Mouse (Mus musculus) intestine, embryonic 15.5 days (tissue): ENCODE measurements at regions not wholly inside any gene's neighbourhood (a gene's known extent, or its start where the extent isn't known, plus 50 kb on each side); places are given as distances from the start of the nearest gene placed in this dataset.

Experiments
- ATAC-seq: fragments of 200-750 bp; cut with Nextera tagmentation; 2 replicates; pipeline ENCODE4 v1.8.0; 2017; ENCODE audit warnings: moderate TSS enrichment, moderate library complexity
- H3K27ac ChIP-seq: fragments of 300-500 bp; sonication (generic); 2 replicates; pipeline ENCODE4 v1.5.1; 2015; ENCODE audit warnings: mild to moderate bottlenecking, inconsistent platforms
- H3K27me3 ChIP-seq: fragments of 300-500 bp; sonication (generic); replicated peaks from 2 replicates; pipeline ENCODE4 v1.6.1; 2015; ENCODE audit warnings: inconsistent platforms
- H3K36me3 ChIP-seq: fragments of 300-500 bp; sonication (generic); 2 replicates; pipeline ENCODE4 v1.6.1; 2015; ENCODE audit warnings: inconsistent platforms
- H3K4me1 ChIP-seq: fragments of 300-500 bp; sonication (generic); replicated peaks from 2 replicates; pipeline ENCODE4 v1.6.1; 2015; ENCODE audit warnings: inconsistent platforms
- H3K4me2 ChIP-seq: fragments of 300-500 bp; sonication (generic); replicated peaks from 2 replicates; pipeline ENCODE4 v1.6.1; 2015; ENCODE audit warnings: mild to moderate bottlenecking, inconsistent platforms
- H3K4me3 ChIP-seq: fragments of 300-500 bp; sonication (generic); replicated peaks from 2 replicates; pipeline ENCODE4 v1.5.1; 2015; ENCODE audit warnings: inconsistent platforms
- H3K9ac ChIP-seq: fragments of 300-500 bp; sonication (generic); 2 replicates; pipeline ENCODE4 v1.6.1; 2015; ENCODE audit warnings: inconsistent platforms
- H3K9me3 ChIP-seq: fragments of 300-500 bp; sonication (generic); 2 replicates; pipeline ENCODE4 v1.6.1; 2016; ENCODE audit warnings: inconsistent platforms
- WGBS: fragments of 180-500 bp; shearing (Covaris S2); methylation state at CpG from one replicate; pipeline ENCODE4 v1.1.7; 2015; 5-methylcytosine and 5-hydroxymethylcytosine counted together

- Histone ChIP-seq H3K27ac (no peak overlapping the region), H3K9me3 (no peaks in the 10 kb centered on the region), H3K4me1 (no peaks in the 10 kb centered on the region), H3K4me2 (no peak overlapping the region), H3K36me3 (no peaks in the 10 kb centered on the region), H3K9ac (no peak overlapping the region), H3K4me3 (no peak overlapping the region), H3K27me3 (no peaks in the 10 kb centered on the region)
- 86% methylated on average over 3 of the region's 3 CpGs for WGBS
- no peak for ATAC-seq
Measured at GRCm38 (mm10) chr17:68999913-69000312, 75.6 kb upstream of the Epb41l3 start.

- Histone ChIP-seq H3K27me3 (no peaks in the 10 kb centered on the region), H3K4me2 (no peak overlapping the region), H3K9ac (no peak overlapping the region), H3K27ac (no peak overlapping the region), H3K4me3 (no peak overlapping the region), H3K36me3 (no peaks in the 10 kb centered on the region), H3K4me1 (no peaks in the 10 kb centered on the region), H3K9me3 (no peaks in the 10 kb centered on the region)
- WGBS, result 71% methylated on average over 7 of the region's 7 CpGs
- ATAC-seq, result no peak
Measured at GRCm38 (mm10) chr17:69004051-69004450, 71.4 kb upstream of the Epb41l3 start.

- WGBS, result 25% methylated on average over 9 of the region's 9 CpGs
- peak; percentile 85 for ATAC-seq
Measured at GRCm38 (mm10) chr17:69006272-69006671, 69.2 kb upstream of the Epb41l3 start.

More at GRCm38 (mm10) chr17:69006272-69006671, 69.2 kb upstream of the Epb41l3 start:
- no peaks in the 10 kb centered on the region for H3K36me3 ChIP-seq
- no peaks in the 10 kb centered on the region for H3K27me3 ChIP-seq
- H3K4me1 ChIP-seq, result no peaks in the 10 kb centered on the region
- H3K4me2 ChIP-seq, result no peak overlapping the region
- no peak overlapping the region for H3K27ac ChIP-seq
- H3K4me3 ChIP-seq, result no peak overlapping the region
- H3K9me3 ChIP-seq, result no peaks in the 10 kb centered on the region
- H3K9ac ChIP-seq, result no peak overlapping the region
